Mouse (Mus musculus) ES-CJ7 (cell line): Measurements from ENCODE around the gene Ide.
A peak's percentile ranks its signal among the peaks of the same experiment; 100 is the strongest.
"Not testable (repeated sequence)": the region's sequence is repeated elsewhere in the genome, so short reads cannot be mapped to it uniquely, and the experiment has no call there.

ENCODE experiments used
- DNase-seq: peaks from one replicate; pipeline ENCODE4 v3.0.0; 2011; ENCODE audit warnings: low read depth, low spot score

Gene Ide

GRCm38 (mm10) chr19:37269106-37269505 is 68.5 kb downstream of the Ide start:
- peak; percentile 29 for DNase-seq

DNA sequence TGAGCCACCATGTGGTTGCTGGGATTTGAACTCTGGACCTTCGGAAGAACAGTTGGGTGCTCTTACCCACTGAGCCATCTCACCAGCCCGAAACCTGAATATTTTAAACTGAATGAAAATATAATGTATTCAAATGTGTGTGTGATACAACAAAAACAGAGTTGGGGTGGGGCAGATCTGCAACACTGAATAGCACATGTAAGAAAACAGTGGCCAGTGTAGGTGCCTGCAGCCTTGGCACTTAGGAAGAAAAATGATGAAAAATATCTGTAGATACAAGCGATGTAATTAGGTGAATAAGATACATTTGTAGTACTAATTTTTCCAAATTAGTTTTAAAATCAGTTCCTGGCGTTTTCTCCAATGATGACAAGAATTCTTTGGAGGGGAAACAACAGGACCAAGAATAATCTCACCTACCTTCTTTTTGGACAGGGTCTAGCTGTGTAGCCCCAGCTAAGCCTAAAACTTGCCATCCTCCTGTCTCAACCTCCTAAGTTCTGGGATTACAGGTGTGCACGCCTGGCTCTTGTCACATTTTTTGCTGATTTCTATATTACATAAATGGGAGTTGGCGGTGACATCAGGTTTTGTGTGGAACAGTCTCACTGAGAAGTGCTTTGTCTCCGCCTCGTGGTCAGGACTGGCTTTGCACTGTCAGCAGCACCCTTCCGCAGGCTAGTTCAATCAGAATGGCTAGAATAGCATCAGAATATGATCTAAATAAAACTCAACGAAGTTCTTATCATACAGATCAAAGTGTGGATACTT is 72.1 kb downstream of the Ide start:
- DNase-seq, result peak; percentile 69

GRCm38 (mm10) chr19:37263943-37264897 is 73.4 kb downstream of the Ide start:
- DNase-seq, result peak; percentile 34

GRCm38 (mm10) chr19:37263566-37263942 is 74.1 kb downstream of the Ide start:
- peak; percentile 44 for DNase-seq

GRCm38 (mm10) chr19:37262389-37262788 is 75.3 kb downstream of the Ide start:
- no peak for DNase-seq

- DNase-seq, result no peak
These were observed 82.3 kb downstream of the Ide start for GRCm38 (mm10) chr19:37255321-37255720.

GRCm38 (mm10) chr19:37252104-37252503 is 85.5 kb downstream of the Ide start:
- DNase-seq, result peak; percentile 53

DNA sequence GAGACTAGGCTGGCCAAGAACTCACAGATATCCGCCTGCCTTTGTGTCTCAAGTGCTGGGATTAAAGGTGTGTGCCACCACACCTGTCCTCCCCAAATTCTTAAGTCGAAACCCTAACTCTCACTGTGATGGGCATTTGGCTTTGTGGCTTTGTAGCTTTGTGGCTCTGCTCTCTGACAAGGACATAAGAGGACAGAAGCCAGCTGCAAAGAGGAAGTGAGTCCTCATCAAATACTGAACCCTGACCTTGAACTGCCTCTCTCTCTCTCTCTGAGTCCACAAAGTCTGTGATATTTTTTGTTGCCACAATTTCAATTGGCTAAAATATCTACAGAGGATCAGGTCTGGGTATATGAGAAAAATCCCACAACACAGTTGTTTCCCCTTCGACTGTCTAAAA is 89.5 kb downstream of the Ide start:
- DNase-seq, result no peak

- DNase-seq, result no peak
These were observed 90.8 kb downstream of the Ide start for GRCm38 (mm10) chr19:37246859-37247258.

DNA sequence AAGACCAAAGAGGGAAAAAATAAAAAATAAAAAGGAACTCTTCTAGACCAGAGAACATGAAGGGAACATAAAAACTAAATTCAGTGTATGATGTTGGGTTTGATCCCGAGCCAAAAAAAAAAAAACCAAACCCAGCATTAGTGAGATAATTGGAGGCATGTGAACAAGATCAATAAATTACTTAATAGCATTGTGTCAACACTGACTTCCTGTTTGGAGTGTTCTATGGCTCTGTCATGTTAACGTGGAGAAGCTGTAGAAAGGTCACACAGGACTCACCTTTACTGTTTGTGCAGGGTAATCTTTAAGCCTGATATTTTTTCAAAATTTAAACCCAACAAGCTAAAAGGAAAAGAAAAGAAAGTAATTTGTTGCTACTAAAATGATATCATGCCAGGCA is 94.9 kb downstream of the Ide start:
- no peak for DNase-seq

GRCm38 (mm10) chr19:37241201-37241600 is 96.5 kb downstream of the Ide start:
- peak; percentile 56 for DNase-seq

- DNase-seq, result peak; percentile 57
These were observed 98.6 kb downstream of the Ide start for GRCm38 (mm10) chr19:37239096-37239495.

- peak; percentile 50 for DNase-seq
These were observed 99.0 kb downstream of the Ide start for GRCm38 (mm10) chr19:37238651-37239050.

DNA sequence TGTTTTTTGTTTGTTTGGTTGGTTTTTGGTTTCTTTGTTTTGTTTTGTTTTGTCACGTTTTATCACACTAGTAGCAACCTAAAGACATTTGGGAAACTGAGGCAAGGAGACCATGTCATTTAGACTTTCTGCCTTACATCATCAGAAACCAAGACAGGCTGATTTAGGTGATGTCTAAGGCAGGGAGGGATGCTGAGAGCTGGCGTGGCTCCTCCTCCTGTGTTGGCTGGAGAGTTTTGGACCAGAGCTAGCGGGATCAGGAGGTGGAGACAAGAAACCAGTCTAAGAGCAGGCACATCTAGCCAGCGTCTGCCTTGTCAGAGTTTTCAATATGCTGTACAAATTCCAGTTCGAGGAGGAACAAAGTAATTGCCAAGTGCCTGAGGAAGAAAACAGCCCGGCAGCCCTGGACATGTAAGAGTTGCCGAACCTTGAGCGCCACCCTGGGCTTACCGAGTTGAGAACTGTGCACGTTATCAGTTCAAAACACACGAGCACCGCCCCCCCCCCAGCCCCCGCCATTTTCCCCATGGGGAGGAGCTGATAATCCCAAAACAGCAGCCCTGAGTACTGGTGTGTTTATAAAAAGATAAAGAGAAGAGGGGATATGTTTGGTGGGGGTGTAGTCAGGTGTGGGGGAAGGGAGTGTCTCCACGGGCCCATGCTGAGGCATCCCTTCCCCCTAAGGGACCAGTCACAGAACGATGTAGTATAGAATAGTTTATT is 99.8 kb downstream of the Ide start:
- peak; percentile 27 for DNase-seq

DNA sequence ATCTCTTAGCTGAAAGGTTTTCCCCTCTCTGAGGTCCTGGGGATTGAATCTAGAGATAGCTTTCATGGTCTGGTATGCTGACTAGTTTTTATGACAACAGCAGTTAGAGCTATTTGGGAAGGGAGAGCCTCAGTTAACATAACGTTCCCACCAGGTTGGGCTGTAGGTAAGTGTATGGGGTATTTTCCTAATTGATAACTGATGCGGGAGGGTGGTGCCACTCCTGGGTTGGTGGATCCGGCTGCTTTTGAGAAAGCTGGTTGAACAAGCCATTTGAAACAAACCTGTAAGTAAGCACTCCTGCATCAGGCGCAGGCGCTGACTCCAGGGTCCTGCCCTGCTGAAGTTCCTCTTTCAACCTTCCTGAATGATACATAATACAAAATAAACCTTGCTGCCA is 100.3 kb downstream of the Ide start:
- DNase-seq, result no peak

- no peak for DNase-seq
These were observed 101.8 kb downstream of the Ide start for GRCm38 (mm10) chr19:37235818-37236217.

- DNase-seq, result peak; percentile 64
These were observed 103.8 kb downstream of the Ide start for GRCm38 (mm10) chr19:37233561-37234539.

DNA sequence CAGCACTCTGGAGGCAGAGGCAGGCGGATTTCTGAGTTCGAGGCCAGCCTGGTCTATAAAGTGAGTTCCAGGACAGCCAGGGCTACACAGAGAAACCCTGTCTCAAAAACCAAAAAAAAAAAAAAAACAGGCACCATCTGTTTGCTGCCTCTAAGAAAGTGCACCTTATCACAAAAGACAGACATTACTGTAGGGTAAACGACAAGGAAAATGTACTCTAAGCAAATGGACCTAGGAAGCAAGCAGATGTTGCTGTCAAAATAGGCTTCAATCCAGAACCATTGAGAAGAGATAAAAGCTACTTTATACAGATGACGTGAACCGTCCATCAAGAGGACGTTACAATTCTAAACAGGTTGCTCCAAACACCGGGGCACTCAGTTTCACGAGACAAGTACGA is 105.1 kb downstream of the Ide start:
- DNase-seq, result not testable (repeated sequence)

DNA sequence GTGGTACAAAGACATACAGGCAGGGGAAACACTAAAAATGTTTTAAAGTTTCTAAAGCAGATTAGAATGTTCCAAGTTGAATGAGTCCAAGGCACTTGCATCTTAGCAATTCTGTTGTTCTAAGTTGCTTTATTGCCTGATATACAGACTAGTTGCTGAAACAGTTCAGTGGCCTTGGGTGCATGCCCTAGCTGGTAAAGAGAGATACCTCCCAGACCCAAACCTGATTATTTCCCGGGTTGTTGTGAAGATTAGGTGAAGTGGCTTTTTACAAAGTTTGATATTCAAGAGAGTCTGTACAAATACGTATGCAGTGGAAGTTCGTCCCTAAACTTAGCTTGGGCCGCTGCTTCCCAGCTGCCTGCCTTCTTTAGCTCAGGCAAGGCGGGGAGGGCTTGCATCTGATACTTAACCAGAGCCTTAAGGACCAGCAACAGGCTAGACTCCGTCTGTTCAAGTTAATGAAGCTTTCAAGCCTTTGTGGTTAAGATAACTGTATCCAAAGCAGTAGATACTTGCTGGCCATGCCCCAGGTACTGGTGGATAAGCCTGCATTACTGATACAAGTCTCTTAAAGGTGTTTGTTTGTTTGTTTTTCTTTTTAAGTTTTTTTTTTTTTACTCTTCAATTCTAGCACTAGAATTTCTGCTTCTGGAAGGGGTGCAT is 112.3 kb downstream of the Ide start:
- no peak for DNase-seq
